ENCODE assay signal across 12 mouse cellular contexts in the genomic region with DNA sequence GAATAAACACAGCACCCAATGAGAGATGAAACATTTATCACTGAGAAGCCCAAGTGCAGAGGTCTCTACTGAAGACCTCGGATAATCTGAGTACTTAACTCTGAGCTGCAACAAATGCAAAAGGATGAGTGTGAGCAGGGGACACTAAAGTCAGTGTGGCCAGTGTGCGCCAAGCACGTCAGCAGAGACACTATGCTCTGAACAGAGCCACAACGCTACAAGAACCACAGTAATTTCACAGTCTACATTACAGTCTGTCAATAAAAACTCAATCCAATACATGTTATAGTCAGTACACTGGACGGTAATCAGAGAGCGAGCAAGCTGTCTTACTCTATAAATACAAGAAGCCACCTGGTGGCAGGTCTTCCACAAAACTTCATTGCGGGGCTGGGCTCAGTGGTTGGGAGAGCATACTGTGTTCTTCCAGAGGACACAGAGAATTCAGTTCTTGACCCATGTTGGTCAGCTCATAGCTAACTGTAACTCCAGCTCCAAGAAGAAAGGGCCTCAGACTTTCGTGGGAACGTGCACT. TPM values are rescaled to one million over a fixed set of nuclear protein-coding genes. Genes with fewer than 3 reads are reported as not detected.
DNase-seq lines count a peak whose midpoint lies in the region; ATAC-seq lines count a peak whose summit lies in the region.
"Had no signal": no experiment of that assay in that cellular context is flagged by ENCODE, and none has a peak within 500 bp of the region (broad histone marks: within the 10 kb centered on the region; RNA-seq: fewer than 3 reads in every experiment).

No protein-coding gene starts in this region.

- 83% methylated on average over 9 of the region's 9 CpGs for WGBS in heart, embryonic 10.5 days
- WGBS in midbrain, embryonic 12.5 days: 85% methylated on average over 9 of the region's 9 CpGs
- WGBS in midbrain, embryonic 16.5 days: 92% methylated on average over 9 of the region's 9 CpGs

- H3K4me1 ChIP-seq in heart, embryonic 10.5 days: no peaks in the 10 kb centered on the region
- no peaks in the 10 kb centered on the region for H3K4me1 ChIP-seq in midbrain, embryonic 12.5 days
- no peaks in the 10 kb centered on the region for H3K4me1 ChIP-seq in midbrain, embryonic 16.5 days (ENCODE audit: control insufficient read depth, insufficient read depth, low read length)

- H3K9me3 ChIP-seq in heart, embryonic 10.5 days: no peaks in the 10 kb centered on the region
- no peaks in the 10 kb centered on the region for H3K9me3 ChIP-seq in midbrain, embryonic 12.5 days
- H3K9me3 ChIP-seq in midbrain, embryonic 16.5 days (replicated peaks; ENCODE audit: control insufficient read depth, low read length, poor library complexity, severe bottlenecking): no peaks in the 10 kb centered on the region
- H3K9me3 ChIP-seq: liver, embryonic 13.5 days had no signal

- H3K36me3 ChIP-seq in heart, embryonic 10.5 days: peaks cover 62% of the 10 kb centered on the region
- H3K36me3 ChIP-seq in midbrain, embryonic 12.5 days: peaks cover 71% of the 10 kb centered on the region
- H3K36me3 ChIP-seq in midbrain, embryonic 16.5 days (ENCODE audit: control insufficient read depth, insufficient read depth, low read length): peaks cover 33% of the 10 kb centered on the region

- no peak overlapping the region for H3K4me2 ChIP-seq in midbrain, embryonic 12.5 days (replicated peaks)
- H3K4me2 ChIP-seq in midbrain, embryonic 16.5 days (ENCODE audit: low read length): no peak overlapping the region
- H3K4me2 ChIP-seq: liver, embryonic 13.5 days had no signal

- peak; percentile 66 for DNase-seq in heart, embryonic 10.5 days (ENCODE audit: low spot score)
- DNase-seq in heart, adult 8-10 months (ENCODE audit: low spot score): no peak
- DNase-seq in liver: peak; percentile 20
- DNase-seq in frontal cortex, adult 2 months (ENCODE audit: extremely low spot score in 1 of 2, low spot score in 1 of 2): no peak
- no peak for DNase-seq in layer of hippocampus, adult 9-11 months
- DNase-seq: cerebellum, postnatal 36 days; gastrocnemius, postnatal 36 days; liver, embryonic 13.5 days; thymus, adult 2 months had no signal

- H3K9ac ChIP-seq in midbrain, embryonic 12.5 days (replicated peaks): no peak overlapping the region
- no peak overlapping the region for H3K9ac ChIP-seq in midbrain, embryonic 16.5 days (ENCODE audit: low read depth, low read length)
- H3K9ac ChIP-seq: liver, embryonic 13.5 days had no signal

- no peaks in the 10 kb centered on the region for H3K27me3 ChIP-seq in heart, embryonic 10.5 days (ENCODE audit: insufficient read depth, poor library complexity, severe bottlenecking)
- H3K27me3 ChIP-seq in midbrain, embryonic 12.5 days: no peaks in the 10 kb centered on the region
- no peaks in the 10 kb centered on the region for H3K27me3 ChIP-seq in midbrain, embryonic 16.5 days (ENCODE audit: control insufficient read depth, insufficient read depth, low read depth, low read length)
- H3K27me3 ChIP-seq: liver, embryonic 13.5 days had no signal

- 0 out of 2 replicates have a peak, but pooled peaks have one; percentile 24 for ATAC-seq in midbrain, embryonic 12.5 days (ENCODE audit: low FRiP score, low read depth)
- ATAC-seq in midbrain, embryonic 16.5 days: no peak

- H3K27ac ChIP-seq in heart, embryonic 10.5 days: no peak overlapping the region
- no peak overlapping the region for H3K27ac ChIP-seq in midbrain, embryonic 12.5 days (replicated peaks)
- no peak overlapping the region for H3K27ac ChIP-seq in midbrain, embryonic 16.5 days (ENCODE audit: low read length)
- H3K27ac ChIP-seq: liver, embryonic 13.5 days had no signal

- no peak overlapping the region for H3K4me3 ChIP-seq in heart, embryonic 10.5 days
- H3K4me3 ChIP-seq in midbrain, embryonic 12.5 days: no peak overlapping the region
- H3K4me3 ChIP-seq in midbrain, embryonic 16.5 days (ENCODE audit: low read depth, low read length): no peak overlapping the region
- H3K4me3 ChIP-seq: liver, embryonic 13.5 days; myocyte had no signal

RNA-seq across cellular contexts. Expression of a gene that starts 18.9 kb away (rescaled TPM):
- 3.4 and 3.6 TPM in 2 replicates for polyA plus RNA-seq in heart, embryonic 10.5 days (2016; fragmentation: Nextera tagmentation; extraction: Ambion mirVana)
- 10 to 100 TPM; 74.8 to 90.9 (median 80.1) TPM for total RNA-seq in heart, adult 8-10 months (2022)
- 5.2 and 5.4 TPM in 2 replicates for polyA plus RNA-seq in midbrain, embryonic 12.5 days (2016; fragmentation: Nextera tagmentation; extraction: Ambion mirVana)
- 6.6 and 7.0 TPM in 2 replicates for polyA plus RNA-seq in midbrain, embryonic 16.5 days (2015; fragmentation: Nextera tagmentation; extraction: Ambion mirVana)
- polyA plus RNA-seq in frontal cortex, adult 2 months (2012; rRNA removed): 43.9 and 45.1 TPM in 2 replicates

RNA-seq across cellular contexts. Expression of a gene that starts 45.2 kb away (rescaled TPM):
- polyA plus RNA-seq in heart, embryonic 10.5 days (2016; fragmentation: Nextera tagmentation; extraction: Ambion mirVana): 46.7 and 50.8 TPM in 2 replicates
- total RNA-seq in heart, adult 8-10 months (2022): 10 to 100 TPM; 40.3 to 59.3 (median 47.3) TPM
- polyA plus RNA-seq in midbrain, embryonic 12.5 days (2016; fragmentation: Nextera tagmentation; extraction: Ambion mirVana): 42.2 and 45.1 TPM in 2 replicates
- polyA plus RNA-seq in midbrain, embryonic 16.5 days (2015; fragmentation: Nextera tagmentation; extraction: Ambion mirVana): 31.2 and 31.5 TPM in 2 replicates
- polyA plus RNA-seq in frontal cortex, adult 2 months (2012; rRNA removed): 25.5 and 27.3 TPM in 2 replicates

Comparison
In these comparisons a context has a peak if more than half of its experiments do, and no peak if none do; other contexts are left out.
1. DNase-seq: peak in heart, embryonic 10.5 days (single experiment) and liver (single experiment); none in heart, adult 8-10 months (single experiment), frontal cortex, adult 2 months (0 of 2) and layer of hippocampus, adult 9-11 months (single experiment).